Comparison of ENCODE assay signal across 25 mouse cellular contexts in genomic region chr16:56528079-56528688, GRCm38 (mm10). TPM values are rescaled to one million over a fixed set of nuclear protein-coding genes. Genes with fewer than 3 reads are reported as not detected.
DNase-seq lines count a peak whose midpoint lies in the region; ATAC-seq and TF ChIP-seq lines count a peak whose summit lies in the region.
"Had no signal": no experiment of that assay in that cellular context is flagged by ENCODE, and none has a peak within 500 bp of the region (broad histone marks: within the 10 kb centered on the region; RNA-seq: fewer than 3 reads in every experiment).

No protein-coding gene starts in this region.

- DNase-seq in adrenal gland, postnatal 10 days = peak; percentile 13
- DNase-seq in adrenal gland, adult 18-20 months (ENCODE audit: low spot score in 2 of 2) = no peak
- peak; percentile 25 for DNase-seq in gastrocnemius, adult 2 months
- no peak for DNase-seq in gastrocnemius, adult 18-20 months (ENCODE audit: low spot score)
- DNase-seq in lung, embryonic 14.5 days = peak; percentile 61
- no peak for DNase-seq in lung, adult 2 months
- DNase-seq in lung, postnatal 0 days (ENCODE audit: low spot score) = peak; percentile 33
- DNase-seq in lung, adult 18-20 months = no peak
- DNase-seq: adrenal gland, adult 2 months; adrenal gland, postnatal 25 days; cerebellum, adult 11-12 months; cerebellum, adult 8-10 months; gastrocnemius, postnatal 25 days; heart, adult 18-20 months; heart, postnatal 14 days; heart, postnatal 4 days had no signal

- H3K27ac ChIP-seq in gastrocnemius, adult 2 months = no peak overlapping the region
- no peak overlapping the region for H3K27ac ChIP-seq in lung, embryonic 14.5 days (ENCODE audit: low read depth)
- no peak overlapping the region for H3K27ac ChIP-seq in lung, postnatal 0 days (ENCODE audit: low read length)
- H3K27ac ChIP-seq: forebrain, embryonic 10.5 days; forebrain, embryonic 13.5 days; heart, embryonic 10.5 days; heart, embryonic 13.5 days; hindbrain, embryonic 14.5 days; hindbrain, postnatal 0 days had no signal

- no peak for TF ChIP-seq CTCF in gastrocnemius, adult 2 months (IDR thresholded peaks at IDR 0.05)
- TF ChIP-seq CTCF in lung, embryonic 14.5 days (IDR thresholded peaks at IDR 0.05; ENCODE audit: low read depth) = no peak
- TF ChIP-seq CTCF in lung, adult 2 months (IDR thresholded peaks at IDR 0.05; ENCODE audit: insufficient read depth, low read length) = no peak
- no peak for TF ChIP-seq CTCF in lung, postnatal 0 days (IDR thresholded peaks at IDR 0.05)

- H3K9ac ChIP-seq in lung, embryonic 14.5 days = no peak overlapping the region
- H3K9ac ChIP-seq in lung, postnatal 0 days (replicated peaks; ENCODE audit: low read depth) = no peak overlapping the region
- H3K9ac ChIP-seq: forebrain, embryonic 13.5 days; heart, embryonic 13.5 days; hindbrain, embryonic 14.5 days had no signal

- no peaks in the 10 kb centered on the region for H3K9me3 ChIP-seq in lung, embryonic 14.5 days (ENCODE audit: low read depth, low read length)
- H3K9me3 ChIP-seq in lung, postnatal 0 days (ENCODE audit: low read length) = no peaks in the 10 kb centered on the region
- H3K9me3 ChIP-seq: forebrain, embryonic 10.5 days; forebrain, embryonic 13.5 days; heart, embryonic 10.5 days; heart, embryonic 13.5 days had no signal

- no peak overlapping the region for H3K4me2 ChIP-seq in lung, embryonic 14.5 days
- no peak overlapping the region for H3K4me2 ChIP-seq in lung, postnatal 0 days (replicated peaks; ENCODE audit: low read depth, low read length)
- H3K4me2 ChIP-seq: forebrain, embryonic 13.5 days; heart, embryonic 13.5 days; hindbrain, embryonic 14.5 days had no signal

- no peak for TF ChIP-seq POLR2A in lung, adult 2 months (IDR thresholded peaks at IDR 0.05; ENCODE audit: borderline replicate concordance, extremely low read depth, low read depth, low read length)

- ATAC-seq in lung, embryonic 14.5 days (ENCODE audit: insufficient read depth) = peak; percentile 79
- no peak for ATAC-seq in lung, postnatal 0 days
- ATAC-seq: activated CD4-positive, CD25-positive, alpha-beta regulatory T cell, adult 4 months; forebrain, embryonic 13.5 days; forebrain, embryonic 16.5 days; hindbrain, postnatal 0 days; inflammation-experienced regulatory T-cells, adult 6 months had no signal

- H3K4me3 ChIP-seq in gastrocnemius, adult 2 months = no peak overlapping the region
- H3K4me3 ChIP-seq in lung, embryonic 14.5 days (ENCODE audit: low read depth, low read length) = no peak overlapping the region
- no peak overlapping the region for H3K4me3 ChIP-seq in lung, adult 2 months (replicated peaks; ENCODE audit: extremely low read depth, low read depth, low read length)
- H3K4me3 ChIP-seq in lung, postnatal 0 days (ENCODE audit: low read depth, low read length) = no peak overlapping the region
- H3K4me3 ChIP-seq: forebrain, embryonic 10.5 days; forebrain, embryonic 13.5 days; heart, embryonic 10.5 days; heart, embryonic 13.5 days had no signal

- no peaks in the 10 kb centered on the region for H3K4me1 ChIP-seq in lung, embryonic 14.5 days (ENCODE audit: insufficient read depth)
- no peaks in the 10 kb centered on the region for H3K4me1 ChIP-seq in lung, adult 2 months (ENCODE audit: control insufficient read depth, insufficient read depth, low read length)
- no peaks in the 10 kb centered on the region for H3K4me1 ChIP-seq in lung, postnatal 0 days (ENCODE audit: insufficient read depth, low read depth, low read length)
- H3K4me1 ChIP-seq: forebrain, embryonic 10.5 days; forebrain, embryonic 13.5 days; heart, embryonic 10.5 days; heart, embryonic 13.5 days had no signal

- no peaks in the 10 kb centered on the region for H3K36me3 ChIP-seq in lung, embryonic 14.5 days (ENCODE audit: insufficient read depth)
- H3K36me3 ChIP-seq in lung, postnatal 0 days (ENCODE audit: insufficient read depth, low read length) = no peaks in the 10 kb centered on the region
- H3K36me3 ChIP-seq: forebrain, embryonic 10.5 days; heart, embryonic 10.5 days; heart, embryonic 13.5 days had no signal

- no peaks in the 10 kb centered on the region for H3K27me3 ChIP-seq in lung, embryonic 14.5 days (ENCODE audit: insufficient read depth, low read length)
- no peaks in the 10 kb centered on the region for H3K27me3 ChIP-seq in lung, postnatal 0 days (replicated peaks; ENCODE audit: insufficient read depth, low read length)
- H3K27me3 ChIP-seq: forebrain, embryonic 13.5 days; heart, embryonic 13.5 days had no signal

- intact Hi-C loops in gastrocnemius, adult 2 months (cut with DNase I) = no loop called here

- 40% methylated on average over 3 of the region's 3 CpGs for WGBS in lung, embryonic 14.5 days
- 45% methylated on average over 3 of the region's 3 CpGs for WGBS in lung, adult 2 months
- WGBS in lung, postnatal 0 days = 41% methylated on average over 3 of the region's 3 CpGs

- no peak for TF ChIP-seq EP300 in lung, postnatal 0 days (IDR thresholded peaks at IDR 0.05)

RNA-seq across cellular contexts. Expression of gene Abi3bp, which starts 50.5 kb away (rescaled TPM):
- total RNA-seq in adrenal gland, postnatal 10 days (2021) = 10 to 100 TPM; 11.1 to 12.3 TPM
- 1 to 10 TPM; 5.6 to 9.2 TPM for total RNA-seq in adrenal gland, adult 18-20 months (2021)
- 10 to 100 TPM in 1 of 2 experiments, 1 to 10 TPM in 1; 9.9 to 23.1 TPM for total RNA-seq in gastrocnemius, adult 2 months (2021)
- 10 to 100 TPM in 1 of 2 experiments, 1 to 10 TPM in 1; 8.6 to 14.0 TPM for total RNA-seq in gastrocnemius, adult 18-20 months (2021)
- 18.1 and 20.2 TPM in 2 replicates for polyA plus RNA-seq in lung, embryonic 14.5 days (2014; fragmentation: Nextera tagmentation; extraction: Ambion mirVana)
- 13.8 and 22.5 TPM in 2 replicates for polyA plus RNA-seq in lung, adult 2 months (2012; rRNA removed)
- 8.4 and 11.4 TPM in 2 replicates for polyA plus RNA-seq in lung, postnatal 0 days (2015; fragmentation: Nextera tagmentation; extraction: Ambion mirVana)

Comparison
In these comparisons a context has a peak if more than half of its experiments do, and no peak if none do; other contexts are left out.
1. DNase-seq: peak in adrenal gland, postnatal 10 days (single experiment), gastrocnemius, adult 2 months (single experiment), lung, embryonic 14.5 days (single experiment) and lung, postnatal 0 days (single experiment); none in adrenal gland, adult 18-20 months (0 of 2), gastrocnemius, adult 18-20 months (single experiment), lung, adult 2 months (single experiment) and lung, adult 18-20 months (0 of 2).